Mouse (Mus musculus) pancreas, adult 10 weeks (tissue): Measurements from ENCODE around the gene Cenpb. TPM values are rescaled to one million over a fixed set of nuclear protein-coding genes. Genes with fewer than 3 reads are reported as not detected.

Source experiments
- polyA plus RNA-seq: library from polyadenylated mRNA; stranded (reverse); fragments of 350-450 nt; fragmentation: Illumina TruSeq; extraction: RNeasy Lipid Tissue Mini Kit (QIAGEN cat#74804); gene quantifications from one replicate; pipeline ENCODE4 v1.2.3, GENCODE M21; 2015; ENCODE audit warnings: low read depth, low replicate concordance; ENCODE audit not compliant: insufficient read depth

The Cenpb gene
- polyA plus RNA-seq = 14.3 TPM

GRCm38 (mm10) chr2:131179990-131180587, at the start of gene Cenpb:
Gene Cenpb, minus strand, starts transcription at chr2:131180067.

GRCm38 (mm10) chr2:131206778-131207177, 26.9 kb upstream of the Cenpb start, which contains the start of gene Ap5s1:
Gene Ap5s1, plus strand, starts transcription at chr2:131207078.

GRCm38 (mm10) chr2:131186771-131187601, 7.1 kb upstream of the Cenpb start, which contains the start of the genes Cdc25b and Spef1:
Gene Cdc25b, plus strand, starts transcription at chr2:131186949.
Gene Spef1, minus strand, starts transcription at chr2:131187282.

GRCm38 (mm10) chr2:131159938-131160581, 19.8 kb downstream of the Cenpb start, which contains the start of gene 1700037H04Rik:
Gene 1700037H04Rik, minus strand, starts transcription at chr2:131160081.

GRCm38 (mm10) chr2:131132930-131133547, 46.8 kb downstream of the Cenpb start, which contains the start of gene Gm11037:
Gene Gm11037, plus strand, starts transcription at chr2:131133497.

DNA sequence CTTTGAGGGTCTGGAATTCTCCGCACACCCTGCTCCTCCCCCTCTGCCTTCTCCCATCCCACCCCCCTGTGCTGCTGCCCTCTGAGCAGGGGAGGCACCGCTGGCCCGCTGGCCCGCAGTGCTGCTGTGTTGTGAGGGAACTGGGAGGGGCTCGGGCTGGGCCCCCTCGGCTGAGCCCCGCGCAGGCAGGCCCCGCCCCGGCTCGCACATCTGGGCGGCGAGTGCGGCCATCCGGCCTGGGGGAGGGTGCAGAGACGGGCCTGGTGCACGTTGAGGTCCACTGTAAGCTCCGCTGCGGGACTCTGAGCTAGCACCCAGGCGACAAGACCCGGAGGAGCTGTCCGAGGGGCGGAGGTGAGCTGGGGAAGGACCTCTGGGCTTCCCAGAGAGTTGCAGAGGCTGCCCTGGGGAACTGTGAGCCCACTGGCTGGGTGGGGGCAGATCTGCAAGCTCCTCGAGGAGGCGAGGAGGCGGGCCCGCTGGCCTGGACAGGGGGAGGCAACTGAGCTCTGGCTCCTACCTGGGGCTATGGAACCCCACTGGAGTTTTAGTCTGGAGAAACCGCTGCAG, 52.6 kb downstream of the Cenpb start, which contains the start of gene Hspa12b:
TSS of gene Hspa12b (plus strand) at position 120 of the 570 bp plus-strand sequence.

Other genes starting within 250 kb of the Cenpb start
- 2.2 TPM for gene Gfra4, start 137.0 kb downstream of the Cenpb start, polyA plus RNA-seq
- 28.8 TPM for gene Adam33, start 116.3 kb downstream of the Cenpb start, polyA plus RNA-seq
- gene Siglec1, start 93.3 kb downstream of the Cenpb start, polyA plus RNA-seq = 0.44 TPM
- gene Hspa12b, start 52.8 kb downstream of the Cenpb start, polyA plus RNA-seq = 6.4 TPM
- gene Gm11037, start 46.6 kb downstream of the Cenpb start, polyA plus RNA-seq = not detected
- gene 1700037H04Rik, start 20.0 kb downstream of the Cenpb start, polyA plus RNA-seq = 3.5 TPM
- gene Cdc25b, start 6.9 kb upstream of the Cenpb start, polyA plus RNA-seq = 1.2 TPM
- gene Spef1, start 7.2 kb upstream of the Cenpb start, polyA plus RNA-seq = 5.1 TPM
- 7.0 TPM for gene Ap5s1, start 27.0 kb upstream of the Cenpb start, polyA plus RNA-seq
- gene Mavs, start 54.0 kb upstream of the Cenpb start, polyA plus RNA-seq = 7.2 TPM
- gene Pank2, start 82.4 kb upstream of the Cenpb start, polyA plus RNA-seq = 14.5 TPM
- 0.52 TPM for gene Rnf24, start 172.8 kb upstream of the Cenpb start, polyA plus RNA-seq